Mouse (Mus musculus) heart, embryonic 10.5 days (tissue): ENCODE results near the gene Kbtbd4. TPM values are rescaled to one million over a fixed set of nuclear protein-coding genes. Genes with fewer than 3 reads are reported as not detected.

Experiments
- DNase-seq: peaks from one replicate; pipeline ENCODE4 v3.0.0-alpha.2; 2017; ENCODE audit warnings: low spot score
- H3K27ac ChIP-seq: fragments of 300-500 bp; sonication (generic); 2 replicates; pipeline ENCODE4 v1.5.1; 2016; ENCODE audit warnings: mild to moderate bottlenecking
- H3K27me3 ChIP-seq: fragments of 300-500 bp; sonication (generic); 2 replicates; pipeline ENCODE4 v1.6.1; 2016; ENCODE audit warnings: mild to moderate bottlenecking; ENCODE audit not compliant: poor library complexity, insufficient read depth, severe bottlenecking
- H3K36me3 ChIP-seq: fragments of 300-500 bp; sonication (generic); 2 replicates; pipeline ENCODE4 v1.6.1; 2016; ENCODE audit warnings: mild to moderate bottlenecking, moderate library complexity
- H3K4me1 ChIP-seq: fragments of 300-500 bp; sonication (generic); 2 replicates; pipeline ENCODE4 v1.6.1; 2016; ENCODE audit warnings: mild to moderate bottlenecking
- H3K4me3 ChIP-seq: fragments of 300-500 bp; sonication (generic); 2 replicates; pipeline ENCODE4 v1.5.1; 2016; ENCODE audit warnings: mild to moderate bottlenecking, moderate library complexity
- H3K9me3 ChIP-seq: fragments of 300-500 bp; sonication (generic); 2 replicates; pipeline ENCODE4 v1.6.1; 2016; ENCODE audit warnings: mild to moderate bottlenecking, moderate library complexity
- WGBS: fragments of 180-500 bp; shearing (Covaris S2); methylation state at CpG from one replicate; pipeline ENCODE4 v1.1.7; 2016; 5-methylcytosine and 5-hydroxymethylcytosine counted together
- polyA plus RNA-seq: library from polyadenylated mRNA; unstranded; fragments of >200 nt; fragmentation: Nextera tagmentation; extraction: Ambion mirVana; gene quantifications from 2 replicates; pipeline ENCODE4 v1.2.1, GENCODE M21; 2016

Kbtbd4 gene
- 33.2 and 42.2 TPM in 2 replicates for polyA plus RNA-seq

GRCm38 (mm10) chr2:90904076-90904855, at the start of gene Kbtbd4, which contains the start of gene Ndufs3:
Gene Kbtbd4 (plus strand): TSS chr2:90904740.
Gene Ndufs3 (minus strand): TSS chr2:90904827.
- peaks cover 62% of the 10 kb centered on the region for H3K36me3 ChIP-seq

GRCm38 (mm10) chr2:90861486-90861885, 43.1 kb upstream of the Kbtbd4 start:
- peaks cover 91% of the 10 kb centered on the region for H3K36me3 ChIP-seq
- no peaks in the 10 kb centered on the region for H3K27me3 ChIP-seq
- H3K27ac ChIP-seq, result no peak overlapping the region
- H3K4me1 ChIP-seq, result no peaks in the 10 kb centered on the region
- DNase-seq, result peak; percentile 62
- H3K4me3 ChIP-seq, result no peak overlapping the region
- H3K9me3 ChIP-seq, result no peaks in the 10 kb centered on the region
- 93% methylated on average over 2 of the region's 2 CpGs for WGBS

More at GRCm38 (mm10) chr2:90904076-90904855, at the start of gene Kbtbd4, which contains the start of gene Ndufs3:
- under 1% methylated on average over 43 of the region's 43 CpGs for WGBS
- peaks cover 18% of the 10 kb centered on the region for H3K4me1 ChIP-seq
- peak within 1 kb of the TSS; percentile 81 for H3K4me3 ChIP-seq
- H3K27ac ChIP-seq, result peak within 1 kb of the TSS; percentile 96
- peak; percentile 95 for DNase-seq
- no peaks in the 10 kb centered on the region for H3K27me3 ChIP-seq
- H3K9me3 ChIP-seq, result no peaks in the 10 kb centered on the region

GRCm38 (mm10) chr2:90864184-90864583, 40.4 kb upstream of the Kbtbd4 start:
- Histone ChIP-seq H3K9me3 (no peaks in the 10 kb centered on the region), H3K4me1 (peaks cover 8% of the 10 kb centered on the region), H3K27me3 (no peaks in the 10 kb centered on the region), H3K36me3 (peaks cover 87% of the 10 kb centered on the region), H3K4me3 (no peak overlapping the region), H3K27ac (no peak overlapping the region)
- no peak for DNase-seq

- H3K36me3 ChIP-seq, result peaks cover 64% of the 10 kb centered on the region
Observed at GRCm38 (mm10) chr2:90866524-90866923, 38.0 kb upstream of the Kbtbd4 start.

GRCm38 (mm10) chr2:90870136-90870601, 34.4 kb upstream of the Kbtbd4 start:
- peak; percentile 95 for DNase-seq
- Histone ChIP-seq H3K27ac (peak overlapping the region; percentile 89), H3K36me3 (peaks cover 31% of the 10 kb centered on the region), H3K4me3 (peak overlapping the region; percentile 31), H3K9me3 (no peaks in the 10 kb centered on the region), H3K4me1 (peaks cover 40% of the 10 kb centered on the region), H3K27me3 (no peaks in the 10 kb centered on the region)
- WGBS, result 4% methylated on average over 4 of the region's 4 CpGs

More at GRCm38 (mm10) chr2:90866524-90866923, 38.0 kb upstream of the Kbtbd4 start:
- H3K27ac ChIP-seq, result peak overlapping the region; percentile 52; the same call in 1 of the 2 replicates
- H3K4me3 ChIP-seq, result no peak overlapping the region
- 25% methylated on average over 3 of the region's 3 CpGs for WGBS
- H3K9me3 ChIP-seq, result no peaks in the 10 kb centered on the region
- no peaks in the 10 kb centered on the region for H3K27me3 ChIP-seq
- DNase-seq, result peak; percentile 90
- H3K4me1 ChIP-seq, result peaks cover 32% of the 10 kb centered on the region

GRCm38 (mm10) chr2:90871180-90871961, 33.2 kb upstream of the Kbtbd4 start:
- Histone ChIP-seq H3K4me1 (peaks cover 43% of the 10 kb centered on the region), H3K9me3 (no peaks in the 10 kb centered on the region), H3K27ac (peak overlapping the region; percentile 89), H3K4me3 (no peak overlapping the region), H3K36me3 (peaks cover 20% of the 10 kb centered on the region), H3K27me3 (no peaks in the 10 kb centered on the region)
- 55% methylated on average over 8 of the region's 8 CpGs for WGBS
- peak; percentile 66 for DNase-seq

- no peaks in the 10 kb centered on the region for H3K9me3 ChIP-seq
- 0 out of 2 replicates have a peak, but pooled peaks cover 3% of the 10 kb centered on the region for H3K36me3 ChIP-seq
- peaks cover 48% of the 10 kb centered on the region for H3K4me1 ChIP-seq
- H3K27me3 ChIP-seq, result no peaks in the 10 kb centered on the region
- WGBS, result 77% methylated on average over 1 of the region's 1 CpGs
- no peak for DNase-seq
- H3K4me3 ChIP-seq, result no peak overlapping the region
- no peak overlapping the region for H3K27ac ChIP-seq
Observed at GRCm38 (mm10) chr2:90874025-90874424, 30.5 kb upstream of the Kbtbd4 start.

- DNase-seq, result peak; percentile 67
- Histone ChIP-seq H3K4me3 (no peak overlapping the region), H3K27ac (no peak overlapping the region), H3K4me1 (peaks cover 48% of the 10 kb centered on the region), H3K36me3 (0 out of 2 replicates have a peak, but pooled peaks cover 3% of the 10 kb centered on the region), H3K27me3 (0 out of 2 replicates have a peak, but pooled peaks cover 3% of the 10 kb centered on the region), H3K9me3 (no peaks in the 10 kb centered on the region)
- WGBS, result 80% methylated on average over 2 of the region's 2 CpGs
Observed at GRCm38 (mm10) chr2:90875239-90875638, 29.3 kb upstream of the Kbtbd4 start.

GRCm38 (mm10) chr2:90877584-90878259, 26.8 kb upstream of the Kbtbd4 start:
- DNase-seq, result no peak
- Histone ChIP-seq H3K9me3 (no peaks in the 10 kb centered on the region), H3K27me3 (peaks cover 12% of the 10 kb centered on the region; the same call in 1 of the 2 replicates), H3K36me3 (0 out of 2 replicates have a peak, but pooled peaks cover 3% of the 10 kb centered on the region), H3K4me3 (no peak overlapping the region), H3K4me1 (peaks cover 34% of the 10 kb centered on the region), H3K27ac (no peak overlapping the region)
- WGBS, result 55% methylated on average over 5 of the region's 5 CpGs

GRCm38 (mm10) chr2:90879419-90879818, 25.1 kb upstream of the Kbtbd4 start:
- no peak overlapping the region for H3K4me3 ChIP-seq
- H3K4me1 ChIP-seq, result peaks cover 34% of the 10 kb centered on the region
- DNase-seq, result no peak
- H3K9me3 ChIP-seq, result no peaks in the 10 kb centered on the region
- peak overlapping the region; percentile 62; the same call in 1 of the 2 replicates for H3K27ac ChIP-seq
- peaks cover 19% of the 10 kb centered on the region for H3K27me3 ChIP-seq
- no peaks in the 10 kb centered on the region for H3K36me3 ChIP-seq

- WGBS, result 26% methylated on average over 6 of the region's 6 CpGs
- H3K4me1 ChIP-seq, result peaks cover 40% of the 10 kb centered on the region
- H3K36me3 ChIP-seq, result no peaks in the 10 kb centered on the region
- no peak overlapping the region; the same call in 1 of the 2 replicates for H3K27ac ChIP-seq
- peaks cover 27% of the 10 kb centered on the region for H3K27me3 ChIP-seq
- no peak for DNase-seq
- no peak overlapping the region for H3K4me3 ChIP-seq
- no peaks in the 10 kb centered on the region for H3K9me3 ChIP-seq
Observed at GRCm38 (mm10) chr2:90880144-90880785, 24.3 kb upstream of the Kbtbd4 start.

GRCm38 (mm10) chr2:90881824-90882223, 22.7 kb upstream of the Kbtbd4 start:
- Histone ChIP-seq H3K9me3 (no peaks in the 10 kb centered on the region), H3K36me3 (no peaks in the 10 kb centered on the region), H3K27ac (no peak overlapping the region), H3K4me1 (peaks cover 51% of the 10 kb centered on the region), H3K27me3 (peaks cover 43% of the 10 kb centered on the region), H3K4me3 (no peak overlapping the region)
- 76% methylated on average over 2 of the region's 2 CpGs for WGBS
- no peak for DNase-seq
